In the genomic region with DNA sequence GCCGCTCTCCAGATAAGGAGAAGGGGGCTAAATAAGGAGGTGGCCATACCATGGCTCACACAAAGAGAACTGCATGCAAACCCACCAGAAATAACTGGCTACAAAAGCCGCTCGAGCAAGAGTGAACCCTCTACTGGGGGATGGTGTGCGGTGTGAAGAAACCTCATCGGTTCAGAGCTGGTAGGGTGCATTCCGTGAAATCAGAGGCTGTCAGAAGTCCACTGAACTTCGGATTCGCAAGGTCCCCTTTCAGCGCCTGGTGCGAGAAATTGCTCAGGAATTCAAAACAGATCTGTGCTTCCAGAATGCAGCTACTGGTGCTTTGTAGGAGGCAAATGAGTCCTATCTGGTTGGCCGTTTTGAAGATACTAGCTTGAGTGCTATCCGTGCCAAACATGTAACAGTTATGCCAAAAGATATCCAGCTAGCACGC, we compare ENCODE assay signal across 14 mouse cellular contexts. TPM values are rescaled to one million over a fixed set of nuclear protein-coding genes. Genes with fewer than 3 reads are reported as not detected.
DNase-seq lines count a peak whose midpoint lies in the region; ATAC-seq and TF ChIP-seq lines count a peak whose summit lies in the region.
"Had no signal": no experiment of that assay in that cellular context is flagged by ENCODE, and none has a peak within 500 bp of the region (broad histone marks: within the 10 kb centered on the region; RNA-seq: fewer than 3 reads in every experiment).

No protein-coding gene starts in this region.

- H3K27ac ChIP-seq in cerebellum, adult 2 months (ENCODE audit: insufficient read depth, low read length) = no peak overlapping the region
- no peak overlapping the region for H3K27ac ChIP-seq in liver, embryonic 14.5 days
- H3K27ac ChIP-seq in heart, embryonic 14.5 days (replicated peaks in 1 of 2; ENCODE audit: control insufficient read depth in 1 of 2, insufficient read depth in 1 of 2, low read depth in 2 of 2, low read length in 2 of 2) = peak overlapping the region; percentile 52 to 72
- no peak overlapping the region for H3K27ac ChIP-seq in forebrain, embryonic 16.5 days (ENCODE audit: low read length)
- H3K27ac ChIP-seq: embryonic facial prominence, embryonic 12.5 days; stomach, embryonic 15.5 days had no signal

- H3K27me3 ChIP-seq in cerebellum, adult 2 months (ENCODE audit: control insufficient read depth, insufficient read depth, low read length) = no peaks in the 10 kb centered on the region
- H3K27me3 ChIP-seq in liver, embryonic 14.5 days (ENCODE audit: control insufficient read depth, insufficient read depth, low read length) = no peaks in the 10 kb centered on the region; the same call in 1 of the 2 replicates
- no peaks in the 10 kb centered on the region for H3K27me3 ChIP-seq in heart, embryonic 14.5 days (ENCODE audit: control insufficient read depth, insufficient read depth, low read length)
- no peaks in the 10 kb centered on the region for H3K27me3 ChIP-seq in forebrain, embryonic 16.5 days (replicated peaks; ENCODE audit: control insufficient read depth, insufficient read depth, low read length)
- H3K27me3 ChIP-seq: embryonic facial prominence, embryonic 12.5 days; stomach, embryonic 15.5 days had no signal

- no peak overlapping the region for H3K4me2 ChIP-seq in liver, embryonic 14.5 days (ENCODE audit: low read depth)
- H3K4me2 ChIP-seq in heart, embryonic 14.5 days (ENCODE audit: low read length) = peak overlapping the region; percentile 51
- H3K4me2 ChIP-seq in forebrain, embryonic 16.5 days (ENCODE audit: low read length) = no peak overlapping the region
- H3K4me2 ChIP-seq: embryonic facial prominence, embryonic 12.5 days; stomach, embryonic 15.5 days had no signal

- TF ChIP-seq POLR2A in cerebellum, adult 2 months (IDR thresholded peaks at IDR 0.05; ENCODE audit: borderline replicate concordance, insufficient read depth, low read length) = no peak

- H3K4me3 ChIP-seq in cerebellum, adult 2 months (replicated peaks; ENCODE audit: insufficient read depth, low read depth, low read length) = no peak overlapping the region
- no peak overlapping the region for H3K4me3 ChIP-seq in liver, embryonic 14.5 days (ENCODE audit: insufficient read depth in 1 of 2, low read depth in 2 of 2, low read length in 2 of 2)
- peak overlapping the region; percentile 14 to 24 for H3K4me3 ChIP-seq in heart, embryonic 14.5 days (ENCODE audit: control insufficient read depth in 1 of 2, insufficient read depth in 1 of 2, low read depth in 1 of 2, low read length in 2 of 2)
- H3K4me3 ChIP-seq in forebrain, embryonic 16.5 days (replicated peaks; ENCODE audit: low read length) = no peak overlapping the region
- H3K4me3 ChIP-seq: embryonic facial prominence, embryonic 12.5 days; stomach, embryonic 15.5 days had no signal

- no peak for TF ChIP-seq CTCF in cerebellum, adult 2 months (IDR thresholded peaks at IDR 0.05; ENCODE audit: borderline replicate concordance, insufficient read depth, low read depth, low read length)
- TF ChIP-seq CTCF in liver, embryonic 14.5 days (IDR thresholded peaks at IDR 0.05; ENCODE audit: low read depth) = no peak

- peak; percentile 49 to 55 for DNase-seq in cerebellum, adult 2 months
- no peak for DNase-seq in cerebellum, adult 8-10 months
- no peak for DNase-seq in liver, embryonic 14.5 days (ENCODE audit: low read depth in 3 of 3, low spot score in 3 of 3)
- no peak for DNase-seq in liver
- peak; percentile 27 for DNase-seq in T-cell, adult 2 months (ENCODE audit: low spot score)
- DNase-seq: liver, postnatal 0 days had no signal

- H3K9ac ChIP-seq in liver, embryonic 14.5 days (replicated peaks) = no peak overlapping the region
- H3K9ac ChIP-seq in heart, embryonic 14.5 days (ENCODE audit: low read length) = peak overlapping the region; percentile 4; the same call in 1 of the 2 replicates
- H3K9ac ChIP-seq in forebrain, embryonic 16.5 days (replicated peaks; ENCODE audit: low read depth, low read length) = no peak overlapping the region
- H3K9ac ChIP-seq: embryonic facial prominence, embryonic 12.5 days; liver, postnatal 0 days; stomach, embryonic 15.5 days had no signal

- H3K9me3 ChIP-seq in liver, embryonic 14.5 days (ENCODE audit: control insufficient read depth, low read length) = no peaks in the 10 kb centered on the region
- no peaks in the 10 kb centered on the region for H3K9me3 ChIP-seq in heart, embryonic 14.5 days (ENCODE audit: control insufficient read depth, low read length)
- H3K9me3 ChIP-seq in forebrain, embryonic 16.5 days (ENCODE audit: control insufficient read depth, low read length) = no peaks in the 10 kb centered on the region
- H3K9me3 ChIP-seq: embryonic facial prominence, embryonic 12.5 days; stomach, embryonic 15.5 days had no signal

- no peaks in the 10 kb centered on the region for H3K4me1 ChIP-seq in cerebellum, adult 2 months (ENCODE audit: control insufficient read depth, insufficient read depth, low read length)
- 0 out of 4 replicates have a peak, but pooled peaks cover 0 to 2% of the 10 kb centered on the region in 2 experiments for H3K4me1 ChIP-seq in liver, embryonic 14.5 days (replicated peaks; ENCODE audit: control insufficient read depth in 2 of 2, insufficient read depth in 2 of 2, low read length in 1 of 2)
- H3K4me1 ChIP-seq in heart, embryonic 14.5 days (ENCODE audit: control insufficient read depth in 2 of 2, insufficient read depth in 2 of 2, low read length in 2 of 2) = peaks cover 2 to 15% of the 10 kb centered on the region in 2 experiments; a peak in 3 of 4 replicates
- no peaks in the 10 kb centered on the region for H3K4me1 ChIP-seq in forebrain, embryonic 16.5 days (replicated peaks; ENCODE audit: control insufficient read depth, insufficient read depth, low read length)
- H3K4me1 ChIP-seq: embryonic facial prominence, embryonic 12.5 days; stomach, embryonic 15.5 days had no signal

- 36% methylated on average over 13 of the region's 13 CpGs for WGBS in cerebellum, adult 2 months
- WGBS in liver, embryonic 14.5 days (ENCODE audit: insufficient replicate concordance) = 56% methylated on average over 13 of the region's 13 CpGs
- WGBS in heart, embryonic 14.5 days = 13% methylated on average over 13 of the region's 13 CpGs
- WGBS in forebrain, embryonic 16.5 days = 71% methylated on average over 13 of the region's 13 CpGs

- H3K36me3 ChIP-seq in liver, embryonic 14.5 days (replicated peaks; ENCODE audit: control insufficient read depth, insufficient read depth, low read depth) = no peaks in the 10 kb centered on the region
- H3K36me3 ChIP-seq in heart, embryonic 14.5 days (ENCODE audit: control insufficient read depth, insufficient read depth, low read length) = no peaks in the 10 kb centered on the region
- H3K36me3 ChIP-seq in forebrain, embryonic 16.5 days (ENCODE audit: control insufficient read depth, insufficient read depth) = no peaks in the 10 kb centered on the region
- H3K36me3 ChIP-seq: embryonic facial prominence, embryonic 12.5 days; stomach, embryonic 15.5 days had no signal

- ATAC-seq in liver, embryonic 14.5 days (ENCODE audit: insufficient read depth) = no peak
- no peak for ATAC-seq in heart, embryonic 14.5 days (ENCODE audit: insufficient number of reproducible peaks, insufficient read depth, low FRiP score, low read depth)
- ATAC-seq in inflammation-experienced regulatory T-cells, adult 6 months = no peak
- no peak for ATAC-seq in forebrain, embryonic 16.5 days
- ATAC-seq: hindbrain, embryonic 16.5 days; liver, postnatal 0 days had no signal

- TF ChIP-seq EP300 in liver, embryonic 14.5 days (IDR thresholded peaks at IDR 0.05; ENCODE audit: low read depth) = 0 out of 2 replicates have a peak, but pooled peaks have one; percentile 25

RNA-seq across cellular contexts. Expression of a gene that starts 5.6 kb away (rescaled TPM):
- not detected in 2 replicates for polyA plus RNA-seq in cerebellum, adult 2 months (2012; rRNA removed)
- polyA plus RNA-seq in liver, embryonic 14.5 days (2012; rRNA removed) = not detected in 2 replicates
- polyA plus RNA-seq in liver, embryonic 14.5 days (2014; fragmentation: Nextera tagmentation; extraction: Ambion mirVana) = not detected in 2 replicates
- not detected in 2 replicates for polyA plus RNA-seq in heart, embryonic 14.5 days (2014; fragmentation: Nextera tagmentation; extraction: Ambion mirVana)
- not detected for polyA plus RNA-seq in inflammation-experienced regulatory T-cells, adult 6 months (2017; shearing (Covaris generic))
- not detected in 2 replicates for polyA plus RNA-seq in forebrain, embryonic 16.5 days (2015; fragmentation: Nextera tagmentation; extraction: Ambion mirVana)
- polyA plus RNA-seq: C2C12; embryonic facial prominence, embryonic 12.5 days; frontal cortex, adult 2 months; hindbrain, embryonic 16.5 days; liver, postnatal 0 days; stomach, embryonic 15.5 days had no signal

RNA-seq across cellular contexts. Expression of a gene that starts 12.7 kb away (rescaled TPM):
- polyA plus RNA-seq in cerebellum, adult 2 months (2012; rRNA removed) = 23.3 and 27.8 TPM in 2 replicates
- 19.8 and 25.5 TPM in 2 replicates for polyA plus RNA-seq in liver, embryonic 14.5 days (2012; rRNA removed)
- 43.3 and 44.8 TPM in 2 replicates for polyA plus RNA-seq in liver, embryonic 14.5 days (2014; fragmentation: Nextera tagmentation; extraction: Ambion mirVana)
- 46.6 and 49.2 TPM in 2 replicates for polyA plus RNA-seq in heart, embryonic 14.5 days (2014; fragmentation: Nextera tagmentation; extraction: Ambion mirVana)
- polyA plus RNA-seq in inflammation-experienced regulatory T-cells, adult 6 months (2017; shearing (Covaris generic)) = 10 to 100 TPM; 40.8 to 58.9 (median 47.8) TPM
- 40.9 and 49.6 TPM in 2 replicates for polyA plus RNA-seq in forebrain, embryonic 16.5 days (2015; fragmentation: Nextera tagmentation; extraction: Ambion mirVana)

RNA-seq across cellular contexts. Expression of a gene that starts 21.8 kb away (rescaled TPM):
- polyA plus RNA-seq in cerebellum, adult 2 months (2012; rRNA removed) = 0.03 and 0.25 TPM in 2 replicates
- polyA plus RNA-seq in liver, embryonic 14.5 days (2012; rRNA removed) = 0.01 TPM in 1 of 2 replicates, not detected in the other
- not detected in 2 replicates for polyA plus RNA-seq in liver, embryonic 14.5 days (2014; fragmentation: Nextera tagmentation; extraction: Ambion mirVana)
- polyA plus RNA-seq in heart, embryonic 14.5 days (2014; fragmentation: Nextera tagmentation; extraction: Ambion mirVana) = 0.05 TPM in 1 of 2 replicates, not detected in the other
- not detected for polyA plus RNA-seq in inflammation-experienced regulatory T-cells, adult 6 months (2017; shearing (Covaris generic))
- 0.20 TPM in 1 of 2 replicates, not detected in the other for polyA plus RNA-seq in forebrain, embryonic 16.5 days (2015; fragmentation: Nextera tagmentation; extraction: Ambion mirVana)
- polyA plus RNA-seq: C2C12; embryonic facial prominence, embryonic 12.5 days; hindbrain, embryonic 16.5 days; stomach, embryonic 15.5 days had no signal

RNA-seq across cellular contexts. Expression of a gene that starts 23.7 kb away (rescaled TPM):
- polyA plus RNA-seq in cerebellum, adult 2 months (2012; rRNA removed) = not detected in 2 replicates
- not detected in 2 replicates for polyA plus RNA-seq in liver, embryonic 14.5 days (2012; rRNA removed)
- polyA plus RNA-seq in liver, embryonic 14.5 days (2014; fragmentation: Nextera tagmentation; extraction: Ambion mirVana) = not detected in 2 replicates
- not detected in 2 replicates for polyA plus RNA-seq in heart, embryonic 14.5 days (2014; fragmentation: Nextera tagmentation; extraction: Ambion mirVana)
- not detected for polyA plus RNA-seq in inflammation-experienced regulatory T-cells, adult 6 months (2017; shearing (Covaris generic))
- polyA plus RNA-seq in forebrain, embryonic 16.5 days (2015; fragmentation: Nextera tagmentation; extraction: Ambion mirVana) = not detected in 2 replicates
- polyA plus RNA-seq: C2C12; embryonic facial prominence, embryonic 12.5 days; frontal cortex, adult 2 months; liver, postnatal 0 days; stomach, embryonic 15.5 days had no signal

RNA-seq across cellular contexts. Expression of a gene that starts 43.2 kb away (rescaled TPM):
- polyA plus RNA-seq in cerebellum, adult 2 months (2012; rRNA removed) = 0.03 TPM in 2 replicates
- polyA plus RNA-seq in liver, embryonic 14.5 days (2012; rRNA removed) = 0.02 TPM in 1 of 2 replicates, not detected in the other
- 0.03 TPM in 1 of 2 replicates, not detected in the other for polyA plus RNA-seq in liver, embryonic 14.5 days (2014; fragmentation: Nextera tagmentation; extraction: Ambion mirVana)
- not detected in 2 replicates for polyA plus RNA-seq in heart, embryonic 14.5 days (2014; fragmentation: Nextera tagmentation; extraction: Ambion mirVana)
- polyA plus RNA-seq in inflammation-experienced regulatory T-cells, adult 6 months (2017; shearing (Covaris generic)) = not detected
- polyA plus RNA-seq in forebrain, embryonic 16.5 days (2015; fragmentation: Nextera tagmentation; extraction: Ambion mirVana) = not detected in 2 replicates
- polyA plus RNA-seq: C2C12; embryonic facial prominence, embryonic 12.5 days; hindbrain, embryonic 16.5 days; liver, postnatal 0 days; stomach, embryonic 15.5 days had no signal

Comparison
In these comparisons a context has a peak if more than half of its experiments do, and no peak if none do; other contexts are left out.
1. DNase-seq: peak in cerebellum, adult 2 months (2 of 2) and T-cell, adult 2 months (single experiment); none in cerebellum, adult 8-10 months (single experiment), liver, embryonic 14.5 days (0 of 3) and liver (single experiment).
2. H3K27ac ChIP-seq: peak in heart, embryonic 14.5 days (2 of 2); none in cerebellum, adult 2 months (single experiment), liver, embryonic 14.5 days (single experiment) and forebrain, embryonic 16.5 days (single experiment).
3. H3K4me3 ChIP-seq: peak in heart, embryonic 14.5 days (2 of 2); none in cerebellum, adult 2 months (single experiment), liver, embryonic 14.5 days (0 of 2) and forebrain, embryonic 16.5 days (single experiment).